Mouse (Mus musculus): Measurements from ENCODE around the gene Cacna1c. TPM values are rescaled to one million over a fixed set of nuclear protein-coding genes. Genes with fewer than 3 reads are reported as not detected.

The Cacna1c gene
- total RNA-seq, 2 experiments from 2014 or later = 73.0 to 73.5 TPM

GRCm38 (mm10) chr6:119058896-119059295 lies 137.3 kb downstream of the Cacna1c start:
- DNase-seq (ENCODE audit: low spot score in 2 of 2) = no peak

GRCm38 (mm10) chr6:119058461-119058860 lies 137.8 kb downstream of the Cacna1c start:
- no peak for DNase-seq (ENCODE audit: low spot score in 2 of 2)

GRCm38 (mm10) chr6:119057076-119057479 lies 139.1 kb downstream of the Cacna1c start:
- no peak for DNase-seq (ENCODE audit: low spot score in 2 of 2)

GRCm38 (mm10) chr6:119052801-119053200 lies 143.4 kb downstream of the Cacna1c start:
- DNase-seq (ENCODE audit: low spot score in 2 of 2) = no peak

- DNase-seq (ENCODE audit: low spot score in 2 of 2) = no peak
These were observed 143.9 kb downstream of the Cacna1c start for GRCm38 (mm10) chr6:119052366-119052765.

GRCm38 (mm10) chr6:119051721-119052120 lies 144.5 kb downstream of the Cacna1c start:
- no peak for DNase-seq (ENCODE audit: low spot score in 2 of 2)

DNA sequence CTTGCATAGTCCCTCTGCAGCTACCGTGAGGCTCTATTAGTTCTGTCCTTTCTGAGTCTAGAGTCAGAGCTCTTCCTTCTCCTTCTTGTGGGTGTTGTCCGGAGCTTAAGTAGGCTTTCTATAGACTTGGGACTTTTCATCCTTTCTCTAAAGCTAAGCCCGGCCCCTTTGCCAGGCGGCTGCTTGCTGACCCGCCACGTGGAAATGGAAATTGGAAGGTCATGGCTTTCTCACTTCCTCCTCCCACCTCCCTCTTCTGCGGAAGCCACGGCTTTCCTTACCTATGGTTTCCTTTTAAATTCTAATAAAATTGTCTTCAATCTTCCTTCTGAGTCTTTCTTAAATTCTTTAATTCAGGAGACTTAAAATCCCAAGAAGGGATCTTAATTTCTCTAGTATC lies 148.9 kb downstream of the Cacna1c start:
- DNase-seq (ENCODE audit: low spot score in 2 of 2) = no peak

GRCm38 (mm10) chr6:119045498-119045897 lies 150.7 kb downstream of the Cacna1c start:
- peak; percentile 68 to 89 for DNase-seq (ENCODE audit: low spot score in 2 of 2)

- no peak for DNase-seq (ENCODE audit: low spot score in 2 of 2)
These were observed 152.1 kb downstream of the Cacna1c start for GRCm38 (mm10) chr6:119044148-119044547.

DNA sequence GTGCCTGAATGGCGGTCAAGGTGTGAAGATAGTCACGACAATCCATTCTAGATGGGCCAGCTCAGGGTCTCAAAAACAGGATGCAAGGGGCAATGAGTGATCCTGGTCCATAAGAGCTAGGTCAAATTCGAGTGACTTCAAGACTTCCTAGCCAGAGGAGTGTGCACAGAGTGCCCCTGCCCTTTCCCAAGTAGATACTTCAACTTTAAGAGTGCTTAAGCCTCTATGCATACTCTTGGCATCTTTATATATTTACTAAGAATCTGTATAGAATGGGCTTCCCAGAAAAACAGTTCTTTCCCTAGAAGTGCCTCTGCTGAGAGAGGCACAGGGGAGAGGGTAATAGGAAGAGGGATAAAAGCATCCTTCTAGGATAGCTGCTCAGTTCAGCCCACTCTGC lies 153.4 kb downstream of the Cacna1c start:
- no peak for DNase-seq (ENCODE audit: low spot score in 2 of 2)

DNA sequence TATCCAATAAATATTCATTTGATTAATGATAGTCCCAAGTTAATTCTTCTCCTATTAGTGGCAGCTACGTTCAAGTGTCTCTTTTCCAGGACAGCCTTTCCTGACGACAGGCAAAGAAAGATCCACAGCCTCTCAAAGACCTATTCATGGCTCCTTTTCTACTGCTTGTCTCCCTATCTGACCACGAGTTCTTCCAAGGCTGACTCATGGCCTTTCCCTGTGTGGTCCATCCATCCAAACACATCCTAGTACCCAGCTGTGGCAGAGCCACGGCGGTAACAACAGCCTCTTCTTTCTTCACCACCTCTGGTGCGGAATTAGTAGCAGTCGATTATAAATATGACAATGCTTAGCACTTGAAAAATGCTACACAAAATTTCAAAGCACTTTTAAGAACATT lies 155.3 kb downstream of the Cacna1c start:
- DNase-seq (ENCODE audit: low spot score in 2 of 2) = no peak

DNA sequence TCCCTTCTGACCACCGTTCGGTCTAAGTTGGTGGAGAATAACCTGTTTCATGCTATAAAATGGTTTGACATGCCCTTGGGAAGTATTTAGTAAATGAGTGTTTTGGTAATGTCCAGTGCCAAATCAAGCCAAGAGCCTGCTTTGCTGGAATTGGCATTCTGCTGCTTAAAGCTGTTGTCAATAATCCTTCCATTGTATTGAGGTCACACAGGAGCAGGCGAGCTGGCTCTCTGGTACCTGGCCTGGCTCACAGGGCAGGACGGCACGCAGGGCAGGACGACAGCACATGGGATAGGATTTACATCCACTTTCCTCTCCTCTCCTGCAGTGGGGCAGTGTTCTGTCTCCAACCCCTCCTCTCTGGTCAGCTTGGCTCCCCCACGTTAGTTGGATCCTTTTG lies 156.4 kb downstream of the Cacna1c start:
- no peak for DNase-seq (ENCODE audit: low spot score in 2 of 2)

DNA sequence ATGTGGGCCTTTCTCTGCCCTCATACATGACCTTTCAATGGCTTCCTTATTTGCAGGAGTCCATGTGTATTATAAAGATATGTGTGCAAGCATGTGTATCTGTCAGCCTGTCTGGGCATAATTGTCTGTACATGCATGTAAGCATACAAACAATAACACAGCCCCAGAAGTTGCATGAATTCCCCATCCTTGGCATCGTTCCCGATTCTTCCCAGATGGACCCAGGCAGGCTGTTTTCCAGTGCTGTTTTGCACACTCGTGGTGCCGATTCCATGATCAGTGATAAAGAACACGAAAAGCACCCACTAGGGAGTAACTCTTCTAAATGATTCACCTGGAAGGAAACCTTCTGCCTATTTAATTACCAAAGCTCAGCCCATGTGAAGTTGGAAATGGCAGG lies 156.9 kb downstream of the Cacna1c start:
- no peak for DNase-seq (ENCODE audit: low spot score in 2 of 2)

DNA sequence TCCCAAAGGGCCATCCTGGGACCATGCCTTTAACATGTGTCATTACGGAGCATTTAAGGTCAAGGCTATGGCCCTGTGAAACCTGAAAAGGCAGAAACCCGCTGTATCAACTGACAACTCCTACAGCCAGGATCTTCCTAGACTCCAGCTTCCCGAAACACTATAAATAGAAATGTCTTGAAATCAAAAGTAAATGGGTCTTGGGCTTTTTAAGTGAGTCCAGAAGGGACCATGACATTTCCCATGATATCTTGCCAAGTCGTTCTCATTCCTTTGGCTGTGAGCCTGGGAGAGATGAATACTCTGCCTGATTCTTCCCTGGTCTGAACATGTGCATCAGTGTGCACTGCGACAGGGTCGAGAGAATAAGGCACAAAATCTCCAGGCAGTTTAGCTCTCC lies 158.4 kb downstream of the Cacna1c start:
- no peak for DNase-seq (ENCODE audit: low spot score in 2 of 2)

GRCm38 (mm10) chr6:119037047-119037446 lies 159.2 kb downstream of the Cacna1c start:
- DNase-seq (ENCODE audit: low spot score in 2 of 2) = no peak

- no peak for DNase-seq (ENCODE audit: low spot score in 2 of 2)
These were observed 160.9 kb downstream of the Cacna1c start for GRCm38 (mm10) chr6:119035361-119035760.

- no peak for DNase-seq (ENCODE audit: low spot score in 2 of 2)
These were observed 161.3 kb downstream of the Cacna1c start for GRCm38 (mm10) chr6:119034947-119035346.

- no peak for DNase-seq (ENCODE audit: low spot score in 2 of 2)
These were observed 168.3 kb downstream of the Cacna1c start for GRCm38 (mm10) chr6:119027880-119028279.

- no peak for DNase-seq (ENCODE audit: low spot score in 2 of 2)
These were observed 173.4 kb downstream of the Cacna1c start for GRCm38 (mm10) chr6:119022850-119023249.

DNA sequence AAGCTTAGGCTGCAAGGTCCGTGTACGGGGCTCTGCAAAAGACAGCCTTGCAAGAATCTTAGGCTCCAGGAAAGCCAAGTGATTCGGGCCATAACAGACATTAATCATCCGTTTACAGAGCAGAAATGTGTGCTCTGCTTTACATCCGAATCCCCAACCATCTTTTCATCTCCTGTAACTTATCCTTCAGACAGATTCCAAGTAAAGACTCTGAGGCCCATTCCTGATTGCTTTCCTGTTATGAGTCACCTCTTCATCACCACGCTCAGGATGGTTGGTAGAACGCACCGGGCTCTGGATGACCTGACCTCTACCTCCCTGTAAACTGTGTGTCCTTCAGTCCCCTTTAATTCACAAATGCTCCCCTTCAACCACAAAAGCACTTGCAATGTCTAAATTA lies 175.0 kb downstream of the Cacna1c start:
- DNase-seq (ENCODE audit: low spot score in 2 of 2) = no peak

DNA sequence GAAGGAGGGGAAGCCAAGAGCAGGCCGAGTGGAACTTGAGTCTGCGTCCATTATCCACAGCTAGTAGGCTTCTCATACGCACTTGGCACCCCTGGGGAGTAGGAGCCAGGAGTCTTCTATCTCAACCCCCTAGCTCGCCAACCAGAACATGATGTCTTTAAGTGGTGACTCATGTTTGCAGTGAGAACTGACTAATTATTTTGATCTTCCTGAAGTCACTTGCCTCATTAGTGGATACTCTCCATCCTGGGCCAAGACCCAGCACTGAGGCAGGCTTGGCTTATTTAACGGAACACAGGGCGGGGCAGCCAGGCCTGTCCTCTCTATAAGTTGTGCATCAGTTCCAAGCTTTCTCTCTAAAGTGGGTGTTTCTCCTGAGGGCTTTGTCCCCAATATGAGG lies 177.3 kb downstream of the Cacna1c start:
- DNase-seq (ENCODE audit: low spot score in 2 of 2) = no peak

- no peak for DNase-seq (ENCODE audit: low spot score in 2 of 2)
These were observed 178.0 kb downstream of the Cacna1c start for GRCm38 (mm10) chr6:119018256-119018655.

DNA sequence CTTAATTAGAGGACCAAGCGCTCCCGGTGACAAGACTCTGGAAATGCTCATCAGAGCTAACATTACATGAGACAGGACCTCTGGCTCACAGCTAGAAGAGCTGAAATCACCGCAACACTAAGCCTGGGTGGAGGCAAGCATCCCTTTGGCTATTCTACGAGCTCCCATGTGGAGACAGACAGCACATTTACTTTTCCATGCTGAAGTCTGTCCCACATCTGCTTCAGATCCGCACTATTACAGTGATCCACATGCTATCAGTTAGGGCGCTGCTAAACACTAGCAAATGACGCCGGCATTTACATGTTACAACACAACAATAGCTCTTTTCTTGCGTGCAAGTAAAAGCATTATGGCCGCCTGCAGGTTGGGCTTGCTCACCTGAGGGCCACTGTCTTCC lies 178.7 kb downstream of the Cacna1c start:
- DNase-seq (ENCODE audit: low spot score in 2 of 2) = no peak

- DNase-seq (ENCODE audit: low spot score in 2 of 2) = no peak
These were observed 180.9 kb downstream of the Cacna1c start for GRCm38 (mm10) chr6:119015346-119015745.

Measured in layer of hippocampus, adult 18-20 months (tissue).